Mouse (Mus musculus) hindbrain, postnatal 0 days (tissue): ENCODE results near the gene Cbx5. TPM values are rescaled to one million over a fixed set of nuclear protein-coding genes. Genes with fewer than 3 reads are reported as not detected.

Experiments used
- ATAC-seq: fragments of 200-750 bp; cut with Nextera tagmentation; 2 replicates; pipeline ENCODE4 v1.8.0; 2017; ENCODE audit warnings: mild to moderate bottlenecking, moderate TSS enrichment, moderate library complexity
- DNase-seq: peaks from one replicate; pipeline ENCODE4 v3.0.0-alpha.2; 2015; ENCODE audit warnings: low spot score
- H3K27ac ChIP-seq: fragments of 300-500 bp; sonication (generic); 2 replicates; pipeline ENCODE4 v1.5.1; 2014; ENCODE audit warnings: mild to moderate bottlenecking
- H3K27me3 ChIP-seq: fragments of 300-500 bp; sonication (generic); 2 replicates; pipeline ENCODE4 v1.6.1; 2014; ENCODE audit warnings: low read length, mixed read lengths; ENCODE audit not compliant: insufficient read depth
- H3K36me3 ChIP-seq: fragments of 300-500 bp; sonication (generic); 2 replicates; pipeline ENCODE4 v1.6.1; 2014; ENCODE audit warnings: low read length, mixed read lengths; ENCODE audit not compliant: insufficient read depth
- H3K4me1 ChIP-seq: fragments of 300-500 bp; sonication (generic); 2 replicates; pipeline ENCODE4 v1.6.1; 2014; ENCODE audit warnings: antibody characterized with exemption, low read length, mixed read lengths; ENCODE audit not compliant: insufficient read depth
- H3K4me2 ChIP-seq: fragments of 300-500 bp; sonication (generic); 2 replicates; pipeline ENCODE4 v1.6.1; 2014; ENCODE audit warnings: low read depth, mild to moderate bottlenecking, low read length, moderate library complexity, mixed read lengths
- H3K4me3 ChIP-seq: fragments of 300-500 bp; sonication (generic); 2 replicates; pipeline ENCODE4 v1.5.1; 2014; ENCODE audit warnings: low read length
- H3K9ac ChIP-seq: fragments of 300-500 bp; sonication (generic); replicated peaks from 2 replicates; pipeline ENCODE4 v1.6.1; 2014; ENCODE audit warnings: mild to moderate bottlenecking, low read length, moderate library complexity, mixed read lengths
- H3K9me3 ChIP-seq: fragments of 300-500 bp; sonication (generic); 2 replicates; pipeline ENCODE4 v1.6.1; 2016; ENCODE audit warnings: low read length, mixed read lengths
- CTCF ChIP-seq: IDR thresholded peaks from 2 replicates; pipeline ENCODE4 v1.5.1; 2016; ENCODE audit warnings: antibody characterized with exemption, control low read depth, low read depth
- WGBS: fragments of 180-500 bp; shearing (Covaris S2); extraction: QIAGEN DNeasy Blood & Tissue Kit; methylation state at CpG from one replicate; pipeline ENCODE4 v1.1.7; 2014; 5-methylcytosine and 5-hydroxymethylcytosine counted together
- polyA plus RNA-seq: library from polyadenylated mRNA; unstranded; fragments of >200 nt; fragmentation: Nextera tagmentation; extraction: Ambion mirVana; gene quantifications from 2 replicates; pipeline ENCODE4 v1.2.1, GENCODE M21; 2015
- total RNA-seq: library from RNA; depleted of rRNA; stranded (reverse); fragments of >200 nt; gene quantifications from 2 replicates; pipeline ENCODE4 v1.2.3, GENCODE M21; 2014

The Cbx5 gene
- total and polyA plus RNA-seq, 2 experiments from 2014 or later, result 98.1 to 134 TPM

DNA sequence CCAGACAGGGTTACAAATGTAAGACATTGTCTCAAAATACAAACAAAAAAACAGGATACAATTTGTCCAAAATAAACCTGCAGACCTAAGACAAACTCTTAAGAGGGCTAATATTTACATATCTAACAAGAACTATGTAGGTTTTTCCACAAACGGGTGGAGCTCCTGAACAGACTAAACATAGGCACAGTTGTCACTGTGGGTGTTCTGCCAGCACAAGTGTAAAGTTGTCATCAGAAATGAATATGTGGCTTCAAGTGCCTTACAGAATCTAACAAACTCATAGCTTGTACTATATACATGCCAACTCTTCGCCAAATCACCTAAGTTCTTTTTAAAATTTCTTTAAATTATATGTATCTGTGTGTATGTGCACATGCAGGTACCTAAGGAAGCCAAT is 6.5 kb downstream of the Cbx5 start:
- Histone ChIP-seq H3K4me1 (no peaks in the 10 kb centered on the region), H3K4me2 (no peak overlapping the region), H3K27ac (no peak overlapping the region), H3K36me3 (no peaks in the 10 kb centered on the region), H3K9me3 (no peaks in the 10 kb centered on the region), H3K27me3 (no peaks in the 10 kb centered on the region), H3K9ac (no peak overlapping the region), H3K4me3 (no peak overlapping the region)
- TF ChIP-seq CTCF, result no peak
- ATAC-seq, result no peak
- no peak for DNase-seq
- WGBS, result 89% methylated on average over 2 of the region's 2 CpGs

- Histone ChIP-seq H3K4me1 (no peaks in the 10 kb centered on the region), H3K27me3 (no peaks in the 10 kb centered on the region), H3K4me3 (no peak overlapping the region), H3K4me2 (no peak overlapping the region), H3K36me3 (no peaks in the 10 kb centered on the region), H3K27ac (no peak overlapping the region), H3K9me3 (no peaks in the 10 kb centered on the region), H3K9ac (no peak overlapping the region)
- ATAC-seq (no peak), DNase-seq (no peak)
- WGBS, result 71% methylated on average over 2 of the region's 2 CpGs
- no peak for TF ChIP-seq CTCF
Measured at GRCm38 (mm10) chr15:103228904-103229303, 10.7 kb downstream of the Cbx5 start.

DNA sequence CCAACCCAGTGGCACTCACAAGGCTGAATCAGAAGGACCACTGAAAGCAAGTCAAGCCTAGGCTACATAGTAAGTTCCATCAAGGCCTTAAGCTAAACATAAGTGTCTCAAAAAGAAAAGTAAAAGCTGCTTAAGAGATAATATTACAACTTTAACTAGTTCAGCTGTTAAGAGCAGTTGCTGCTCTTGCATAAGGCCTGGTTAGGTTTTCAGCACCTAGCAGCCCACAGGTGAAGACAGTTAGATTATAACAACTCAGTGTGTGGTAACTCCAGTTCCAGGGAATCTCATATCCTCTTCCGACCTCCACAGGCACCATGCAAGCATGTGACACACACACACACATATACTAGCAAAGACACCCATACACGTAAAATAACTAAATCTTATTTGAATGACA is 12.0 kb downstream of the Cbx5 start:
- ATAC-seq, result no peak

DNA sequence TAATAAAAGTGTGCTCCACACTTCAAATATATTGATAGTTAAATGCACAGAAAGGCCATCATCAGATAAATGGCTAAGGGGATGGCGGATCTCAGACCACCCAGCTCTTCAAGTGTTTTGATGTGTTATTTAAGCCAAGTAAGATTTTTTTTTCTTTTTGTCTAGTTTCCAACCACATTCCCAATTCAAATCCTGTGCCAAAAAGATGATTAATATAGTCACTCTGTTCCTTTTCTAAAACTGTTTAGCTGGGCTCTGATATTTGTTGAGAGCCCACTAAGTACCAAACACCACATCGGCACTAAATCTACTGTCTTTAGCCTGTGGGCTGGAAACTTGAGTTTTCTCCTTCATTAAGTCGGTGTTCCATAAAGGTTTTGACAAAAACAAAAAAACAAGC is 12.6 kb downstream of the Cbx5 start:
- Histone ChIP-seq H3K27ac (no peak overlapping the region), H3K36me3 (no peaks in the 10 kb centered on the region), H3K27me3 (no peaks in the 10 kb centered on the region), H3K4me3 (no peak overlapping the region), H3K4me1 (no peaks in the 10 kb centered on the region), H3K4me2 (no peak overlapping the region), H3K9me3 (no peaks in the 10 kb centered on the region), H3K9ac (no peak overlapping the region)
- ATAC-seq (no peak), DNase-seq (no peak)
- WGBS, result 69% methylated on average over 3 of the region's 3 CpGs
- no peak for TF ChIP-seq CTCF

More for the DNA sequence above, 12.0 kb downstream of the Cbx5 start:
- Histone ChIP-seq H3K4me1 (no peaks in the 10 kb centered on the region), H3K4me3 (no peak overlapping the region), H3K9me3 (no peaks in the 10 kb centered on the region), H3K36me3 (no peaks in the 10 kb centered on the region), H3K4me2 (no peak overlapping the region), H3K27me3 (no peaks in the 10 kb centered on the region), H3K9ac (no peak overlapping the region), H3K27ac (no peak overlapping the region)
- WGBS, result 81% methylated on average over 2 of the region's 2 CpGs
- no peak for DNase-seq
- no peak for TF ChIP-seq CTCF

- DNase-seq, result no peak
- no peaks in the 10 kb centered on the region for H3K36me3 ChIP-seq
- H3K9me3 ChIP-seq, result no peaks in the 10 kb centered on the region
- WGBS, result 80% methylated on average over 2 of the region's 2 CpGs
- no peaks in the 10 kb centered on the region for H3K27me3 ChIP-seq
- H3K4me2 ChIP-seq, result no peak overlapping the region
- no peak for TF ChIP-seq CTCF
- no peaks in the 10 kb centered on the region for H3K4me1 ChIP-seq
- H3K27ac ChIP-seq, result no peak overlapping the region
- ATAC-seq, result no peak
- no peak overlapping the region for H3K9ac ChIP-seq
- H3K4me3 ChIP-seq, result no peak overlapping the region
Measured at GRCm38 (mm10) chr15:103224161-103224560, 15.5 kb downstream of the Cbx5 start.

DNA sequence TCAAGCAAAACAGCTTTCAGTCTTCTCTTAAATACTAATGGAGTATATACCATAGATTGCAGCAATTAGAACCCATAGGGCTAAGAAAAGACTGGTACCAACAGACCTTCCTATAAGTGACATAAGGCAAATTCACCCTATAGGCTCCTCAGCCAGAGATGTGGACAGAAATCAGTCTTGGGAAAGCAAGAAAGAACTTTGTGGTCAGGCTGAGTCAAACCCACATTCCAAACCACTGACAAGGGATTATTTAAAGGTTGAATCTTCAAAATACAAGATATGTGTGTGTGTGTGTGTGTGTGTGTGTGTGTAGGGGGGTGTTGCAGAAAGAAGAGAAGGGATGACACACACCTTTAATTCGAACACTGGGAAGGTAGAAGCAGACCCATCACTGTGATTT is 18.2 kb downstream of the Cbx5 start:
- H3K27me3 ChIP-seq, result no peaks in the 10 kb centered on the region
- no peak overlapping the region for H3K4me3 ChIP-seq
- ATAC-seq (no peak), DNase-seq (no peak)
- H3K27ac ChIP-seq, result no peak overlapping the region
- H3K4me2 ChIP-seq, result no peak overlapping the region
- no peak for TF ChIP-seq CTCF
- H3K4me1 ChIP-seq, result no peaks in the 10 kb centered on the region
- no peaks in the 10 kb centered on the region for H3K36me3 ChIP-seq
- no peak overlapping the region for H3K9ac ChIP-seq
- no peaks in the 10 kb centered on the region for H3K9me3 ChIP-seq
- 85% methylated on average over 1 of the region's 1 CpGs for WGBS

- no peak overlapping the region for H3K27ac ChIP-seq
- H3K36me3 ChIP-seq, result no peaks in the 10 kb centered on the region
- H3K4me2 ChIP-seq, result no peak overlapping the region
- H3K9ac ChIP-seq, result no peak overlapping the region
- DNase-seq (no peak), ATAC-seq (no peak)
- no peaks in the 10 kb centered on the region for H3K9me3 ChIP-seq
- TF ChIP-seq CTCF, result no peak
- peaks cover 5% of the 10 kb centered on the region; the same call in 1 of the 2 replicates for H3K4me1 ChIP-seq
- H3K27me3 ChIP-seq, result no peaks in the 10 kb centered on the region
- H3K4me3 ChIP-seq, result no peak overlapping the region
- WGBS, result 43% methylated on average over 3 of the region's 3 CpGs
Measured at GRCm38 (mm10) chr15:103220785-103221184, 18.8 kb downstream of the Cbx5 start.
